Mouse (Mus musculus) hindbrain, embryonic 12.5 days (tissue): ENCODE data around the gene Grid2. TPM values are rescaled to one million over a fixed set of nuclear protein-coding genes. Genes with fewer than 3 reads are reported as not detected.
A peak's percentile ranks its signal among the peaks of the same experiment; 100 is the strongest.

ENCODE experiments used
- ATAC-seq: fragments of 200-750 bp; cut with Nextera tagmentation; 2 replicates; pipeline ENCODE4 v1.8.0; 2017; ENCODE audit warnings: moderate TSS enrichment; ENCODE audit not compliant: low FRiP score
- H3K27ac ChIP-seq: fragments of 300-500 bp; sonication (generic); 2 replicates; pipeline ENCODE4 v1.5.1; 2016; ENCODE audit warnings: mild to moderate bottlenecking
- H3K27me3 ChIP-seq: fragments of 300-500 bp; sonication (generic); 2 replicates; pipeline ENCODE4 v1.6.1; 2016; ENCODE audit warnings: mild to moderate bottlenecking
- H3K36me3 ChIP-seq: fragments of 300-500 bp; sonication (generic); 2 replicates; pipeline ENCODE4 v1.6.1; 2016; ENCODE audit warnings: mild to moderate bottlenecking
- H3K4me1 ChIP-seq: fragments of 300-500 bp; sonication (generic); 2 replicates; pipeline ENCODE4 v1.6.1; 2016
- H3K4me2 ChIP-seq: fragments of 300-500 bp; sonication (generic); replicated peaks from 2 replicates; pipeline ENCODE4 v1.6.1; 2016; ENCODE audit warnings: mild to moderate bottlenecking
- H3K4me3 ChIP-seq: fragments of 300-500 bp; sonication (generic); 2 replicates; pipeline ENCODE4 v1.5.1; 2016; ENCODE audit warnings: mild to moderate bottlenecking
- H3K9ac ChIP-seq: fragments of 300-500 bp; sonication (generic); 2 replicates; pipeline ENCODE4 v1.6.1; 2016; ENCODE audit warnings: mild to moderate bottlenecking, moderate library complexity
- H3K9me3 ChIP-seq: fragments of 300-500 bp; sonication (generic); replicated peaks from 2 replicates; pipeline ENCODE4 v1.6.1; 2016; ENCODE audit warnings: mild to moderate bottlenecking
- WGBS: fragments of 180-500 bp; shearing (Covaris S2); methylation state at CpG from one replicate; pipeline ENCODE4 v1.1.7; 2016; 5-methylcytosine and 5-hydroxymethylcytosine counted together
- polyA plus RNA-seq: library from polyadenylated mRNA; unstranded; fragments of >200 nt; fragmentation: Nextera tagmentation; extraction: Ambion mirVana; gene quantifications from 2 replicates; pipeline ENCODE4 v1.2.1, GENCODE M21; 2016

Grid2 gene
- polyA plus RNA-seq = 7.3 and 8.1 TPM in 2 replicates

DNA sequence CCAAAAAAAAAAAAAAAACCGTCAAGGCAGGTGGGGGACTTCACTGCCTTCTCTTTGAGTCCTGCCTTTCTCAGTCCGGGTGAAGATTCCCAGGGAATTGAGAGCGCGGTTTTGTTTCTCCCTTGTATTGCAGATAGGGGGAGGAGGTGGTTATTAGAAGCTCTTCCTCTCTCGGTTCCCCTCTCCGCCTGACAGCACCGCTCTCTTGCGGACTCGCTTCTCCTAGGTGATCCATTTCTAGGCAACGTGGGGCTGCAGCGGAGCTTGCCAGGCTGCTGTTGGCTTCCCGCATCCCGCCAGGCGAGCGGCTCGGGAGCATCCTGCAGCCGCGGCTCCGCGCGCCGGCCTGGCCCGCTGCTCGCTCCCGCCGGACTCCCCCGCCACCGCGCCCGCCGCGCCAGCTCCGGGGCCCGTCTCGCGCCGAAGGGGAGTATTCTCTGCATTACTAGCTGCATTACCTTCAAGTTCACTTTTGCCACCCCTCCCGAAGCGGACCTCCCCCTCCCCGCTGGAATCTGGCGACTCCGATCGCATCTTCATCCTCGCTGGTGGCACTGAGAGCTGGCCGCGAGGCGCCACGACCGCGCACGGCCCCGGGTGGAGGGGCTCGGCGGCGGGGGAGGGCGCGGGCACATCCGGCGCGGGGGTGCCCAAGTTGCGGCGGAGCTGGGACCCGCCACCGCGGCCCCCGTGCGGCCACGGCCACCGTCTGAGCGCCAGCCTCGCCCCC lies at the start of gene Grid2:
TSS of gene Grid2 (plus strand) at position 51 of the 730 bp plus-strand sequence.
- peak; percentile 72 for ATAC-seq
- peak within 1 kb of the TSS; percentile 93 for H3K4me2 ChIP-seq
- WGBS = under 1% methylated on average over 68 of the region's 71 CpGs
- H3K4me1 ChIP-seq = 0 out of 2 replicates have a peak, but pooled peaks cover 4% of the 10 kb centered on the region
- peak within 1 kb of the TSS; percentile 81 for H3K9ac ChIP-seq
- peak within 1 kb of the TSS; percentile 82 for H3K4me3 ChIP-seq
- H3K27me3 ChIP-seq = no peaks in the 10 kb centered on the region
- H3K36me3 ChIP-seq = no peaks in the 10 kb centered on the region
- H3K27ac ChIP-seq = peak within 1 kb of the TSS; percentile 82
- H3K9me3 ChIP-seq = no peaks in the 10 kb centered on the region

DNA sequence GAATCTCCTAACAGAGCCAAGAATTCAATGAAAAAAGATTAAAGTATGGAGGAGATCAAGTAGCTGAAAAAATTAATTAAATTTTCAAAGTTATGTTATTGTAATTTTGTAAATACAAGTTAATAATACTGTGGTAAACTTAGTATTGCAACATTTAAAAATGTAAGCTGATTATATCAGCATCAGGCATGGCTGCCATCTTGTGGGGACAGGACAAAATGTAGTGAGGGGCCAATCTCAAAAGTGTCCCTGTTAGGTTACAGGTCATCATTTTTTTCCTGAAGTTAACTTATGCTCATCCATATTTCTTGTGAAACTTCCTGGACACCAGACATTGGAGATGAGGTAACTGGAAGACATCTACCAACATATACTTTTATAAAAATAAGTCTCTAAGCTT lies 4.9 kb upstream of the Grid2 start:
- Histone ChIP-seq H3K27ac (no peak overlapping the region), H3K9ac (no peak overlapping the region), H3K36me3 (no peaks in the 10 kb centered on the region), H3K4me2 (no peak overlapping the region), H3K4me3 (no peak overlapping the region), H3K27me3 (no peaks in the 10 kb centered on the region), H3K4me1 (no peaks in the 10 kb centered on the region), H3K9me3 (no peaks in the 10 kb centered on the region)
- no peak for ATAC-seq

DNA sequence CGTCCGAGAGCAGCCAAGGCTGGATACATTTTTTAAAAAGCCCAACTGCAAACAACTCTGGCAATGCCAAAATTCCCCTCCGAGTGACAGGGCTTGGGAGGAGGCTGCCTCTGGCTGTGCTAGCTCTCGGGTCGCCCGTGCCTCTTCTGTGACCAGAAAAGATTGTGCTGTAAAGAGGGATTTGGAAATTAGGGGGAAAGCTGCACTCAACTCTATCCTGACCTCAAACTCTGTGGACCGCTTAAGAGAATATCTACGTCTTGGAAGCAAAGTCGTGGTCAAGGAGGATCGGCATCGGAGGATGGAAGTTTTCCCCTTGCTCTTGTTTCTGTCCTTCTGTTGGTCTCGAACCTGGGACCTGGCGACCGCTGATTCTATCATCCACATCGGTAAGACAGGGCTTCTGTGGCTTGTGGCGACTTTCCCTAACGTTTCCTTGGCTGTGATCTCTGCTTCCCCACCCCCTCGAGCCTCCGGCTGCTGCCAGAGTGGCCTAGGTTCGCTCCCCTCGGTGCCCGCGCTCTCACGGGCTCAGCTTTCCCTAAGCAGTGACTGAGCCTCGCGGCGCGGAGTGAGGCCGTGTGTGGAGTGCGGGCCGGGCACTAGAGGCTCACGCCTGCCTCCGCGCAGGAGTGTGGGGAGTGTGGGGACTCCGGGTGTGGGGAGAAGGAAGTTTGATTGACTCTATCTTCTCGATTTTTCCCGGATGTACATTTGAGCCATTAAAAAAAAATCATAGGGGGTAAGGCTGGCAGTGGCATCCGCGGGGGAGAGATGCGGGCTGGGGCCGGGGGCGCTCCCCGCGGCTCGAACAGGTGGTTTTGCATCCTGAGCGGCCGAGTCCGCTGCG lies 1.1 kb downstream of the Grid2 start:
- Histone ChIP-seq H3K4me1 (0 out of 2 replicates have a peak, but pooled peaks cover 4% of the 10 kb centered on the region), H3K4me3 (peak overlapping the region; percentile 82), H3K9me3 (no peaks in the 10 kb centered on the region), H3K27me3 (no peaks in the 10 kb centered on the region), H3K36me3 (no peaks in the 10 kb centered on the region), H3K4me2 (peak overlapping the region; percentile 93), H3K27ac (peak overlapping the region; percentile 82), H3K9ac (peak overlapping the region; percentile 81)
- WGBS = under 1% methylated on average over 48 of the region's 49 CpGs
- ATAC-seq = peak; percentile 72

DNA sequence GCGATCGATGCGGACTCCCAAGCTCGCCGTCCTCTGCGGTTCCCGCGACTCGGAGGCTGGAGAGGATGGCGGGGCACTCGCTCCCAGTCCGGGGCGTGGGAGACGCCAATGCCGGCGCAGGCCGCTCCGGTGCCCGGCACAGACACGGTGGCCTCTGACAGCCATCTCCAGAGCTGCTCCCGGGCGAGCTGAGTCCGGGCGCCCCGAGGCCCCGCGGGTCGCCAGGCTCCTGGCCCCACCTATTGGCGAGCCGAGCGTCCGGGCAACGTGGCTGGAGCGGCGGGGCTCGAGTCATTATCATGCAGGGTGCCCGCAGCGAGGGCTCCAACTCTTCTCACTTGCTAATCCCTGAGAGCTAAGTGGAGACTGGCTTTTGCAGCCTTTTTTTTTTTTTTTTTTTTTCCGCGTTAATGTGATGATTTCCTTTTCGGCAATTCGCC lies 1.8 kb downstream of the Grid2 start:
- Histone ChIP-seq H3K27me3 (no peaks in the 10 kb centered on the region), H3K36me3 (no peaks in the 10 kb centered on the region), H3K9ac (peak overlapping the region; percentile 81), H3K4me2 (peak overlapping the region; percentile 93), H3K4me1 (0 out of 2 replicates have a peak, but pooled peaks cover 4% of the 10 kb centered on the region), H3K9me3 (no peaks in the 10 kb centered on the region), H3K4me3 (peak overlapping the region; percentile 82), H3K27ac (peak overlapping the region; percentile 82)
- under 1% methylated on average over 40 of the region's 42 CpGs for WGBS
- ATAC-seq = peak; percentile 75

- H3K9ac ChIP-seq = peak overlapping the region; percentile 50
- peak overlapping the region; percentile 82 for H3K4me3 ChIP-seq
- no peaks in the 10 kb centered on the region for H3K9me3 ChIP-seq
- no peaks in the 10 kb centered on the region for H3K27me3 ChIP-seq
- peak overlapping the region; percentile 93 for H3K4me2 ChIP-seq
- H3K4me1 ChIP-seq = 0 out of 2 replicates have a peak, but pooled peaks cover 4% of the 10 kb centered on the region
- no peaks in the 10 kb centered on the region for H3K36me3 ChIP-seq
- no peak for ATAC-seq
- H3K27ac ChIP-seq = no peak overlapping the region
- 0% methylated on average over 11 of the region's 11 CpGs for WGBS
Measured at GRCm38 (mm10) chr6:63257876-63258275, 2.2 kb downstream of the Grid2 start.

DNA sequence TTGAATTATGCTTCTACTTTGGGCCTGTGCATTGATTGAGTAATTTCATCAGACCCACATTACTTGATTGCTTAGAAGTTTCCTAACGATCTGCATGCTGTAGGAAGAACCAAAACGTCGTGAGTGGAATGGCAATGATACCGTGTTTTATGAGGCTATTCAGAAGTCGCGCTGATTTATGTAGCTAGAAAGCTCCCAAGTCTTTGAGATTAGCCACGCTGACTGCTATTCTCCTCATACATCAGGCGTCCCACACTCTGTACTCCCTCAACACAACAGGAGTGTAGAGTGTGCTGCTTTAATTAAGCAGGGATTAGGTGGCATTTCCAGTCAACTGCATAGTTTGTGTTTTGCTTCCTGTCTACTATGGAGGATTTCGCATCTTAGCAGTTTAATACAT lies 4.1 kb downstream of the Grid2 start:
- peak overlapping the region; percentile 24 for H3K4me2 ChIP-seq
- H3K9ac ChIP-seq = no peak overlapping the region
- 42% methylated on average over 9 of the region's 9 CpGs for WGBS

GRCm38 (mm10) chr6:63284419-63284818 lies 28.7 kb downstream of the Grid2 start:
- Histone ChIP-seq H3K27me3 (no peaks in the 10 kb centered on the region), H3K9ac (no peak overlapping the region), H3K4me2 (no peak overlapping the region), H3K27ac (no peak overlapping the region), H3K4me3 (no peak overlapping the region), H3K4me1 (no peaks in the 10 kb centered on the region), H3K9me3 (no peaks in the 10 kb centered on the region), H3K36me3 (no peaks in the 10 kb centered on the region)
- no peak for ATAC-seq
- WGBS = 76% methylated on average over 1 of the region's 1 CpGs

More for the DNA sequence above, 4.1 kb downstream of the Grid2 start:
- H3K4me3 ChIP-seq = no peak overlapping the region
- H3K27me3 ChIP-seq = no peaks in the 10 kb centered on the region
- no peak overlapping the region for H3K27ac ChIP-seq
- ATAC-seq = peak; percentile 39; the same call in 1 of the 2 replicates
- H3K9me3 ChIP-seq = no peaks in the 10 kb centered on the region
- no peaks in the 10 kb centered on the region for H3K36me3 ChIP-seq
- H3K4me1 ChIP-seq = 0 out of 2 replicates have a peak, but pooled peaks cover 4% of the 10 kb centered on the region

DNA sequence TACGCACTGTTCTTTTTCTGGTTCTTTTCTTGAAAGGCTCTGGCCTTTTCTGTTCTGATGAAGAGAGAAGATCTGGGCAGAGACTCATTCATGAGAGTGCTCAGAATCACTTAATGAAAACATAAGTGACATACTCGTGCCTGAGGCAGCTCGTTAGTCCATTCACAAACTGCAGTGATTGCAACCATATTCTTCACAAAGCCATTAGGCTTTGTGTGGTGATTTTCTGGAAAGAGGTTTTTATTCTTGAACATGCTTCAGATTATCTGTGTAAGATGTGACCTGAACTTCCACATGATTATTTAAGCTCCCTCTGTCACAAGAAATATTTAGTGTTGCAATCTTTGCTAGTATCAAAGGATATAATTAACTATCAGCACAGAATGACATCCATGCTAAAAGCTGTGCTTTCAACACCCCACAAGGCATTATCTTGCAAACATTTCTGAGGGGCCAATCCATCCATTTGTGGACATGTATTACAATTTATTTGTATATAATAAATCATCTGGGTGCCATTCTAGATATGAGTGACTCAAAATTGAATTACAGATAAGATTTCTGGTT lies 86.8 kb downstream of the Grid2 start:
- no peaks in the 10 kb centered on the region for H3K36me3 ChIP-seq
- H3K27ac ChIP-seq = no peak overlapping the region
- 83% methylated on average over 3 of the region's 3 CpGs for WGBS
- no peaks in the 10 kb centered on the region for H3K27me3 ChIP-seq
- no peak for ATAC-seq
- H3K4me2 ChIP-seq = no peak overlapping the region
- H3K4me1 ChIP-seq = no peaks in the 10 kb centered on the region
- no peaks in the 10 kb centered on the region for H3K9me3 ChIP-seq
- H3K9ac ChIP-seq = no peak overlapping the region
- H3K4me3 ChIP-seq = no peak overlapping the region

- ATAC-seq = no peak
- no peaks in the 10 kb centered on the region for H3K9me3 ChIP-seq
- no peak overlapping the region for H3K4me2 ChIP-seq
- no peak overlapping the region for H3K4me3 ChIP-seq
- no peaks in the 10 kb centered on the region for H3K27me3 ChIP-seq
- 92% methylated on average over 1 of the region's 1 CpGs for WGBS
- no peak overlapping the region for H3K9ac ChIP-seq
- no peaks in the 10 kb centered on the region for H3K36me3 ChIP-seq
- no peak overlapping the region for H3K27ac ChIP-seq
- no peaks in the 10 kb centered on the region for H3K4me1 ChIP-seq
Measured at GRCm38 (mm10) chr6:63347015-63347414, 91.3 kb downstream of the Grid2 start.

DNA sequence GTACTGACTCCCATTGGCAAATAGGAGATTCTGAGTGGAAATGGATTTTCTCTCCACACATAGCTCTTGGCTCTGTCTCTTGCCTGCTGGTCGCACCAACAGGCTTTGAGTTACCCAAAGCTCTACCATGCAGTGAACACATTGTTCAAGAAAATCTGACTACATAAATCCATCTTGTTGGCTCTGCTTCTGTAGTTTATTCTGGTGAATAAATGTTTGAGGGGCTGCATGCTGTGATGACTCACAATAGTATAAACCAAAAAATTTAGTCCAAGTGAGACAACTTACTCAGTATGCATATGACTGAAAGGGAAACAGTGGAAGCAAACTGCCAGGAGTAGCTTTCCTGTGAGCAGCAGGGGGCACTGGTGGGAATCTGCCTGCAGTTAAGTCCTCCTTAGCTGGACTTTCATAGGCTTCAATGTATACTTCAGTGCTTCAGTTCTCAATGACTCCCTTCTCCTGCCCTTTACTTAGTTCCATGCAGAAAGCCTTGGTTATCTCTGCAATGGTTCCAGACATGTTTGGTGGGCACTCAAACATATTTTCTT lies 125.5 kb downstream of the Grid2 start:
- H3K9ac ChIP-seq = no peak overlapping the region
- no peaks in the 10 kb centered on the region for H3K36me3 ChIP-seq
- no peak for ATAC-seq
- H3K4me1 ChIP-seq = no peaks in the 10 kb centered on the region
- WGBS = 85% methylated on average over 1 of the region's 1 CpGs
- no peak overlapping the region for H3K4me3 ChIP-seq
- H3K4me2 ChIP-seq = no peak overlapping the region
- H3K27me3 ChIP-seq = no peaks in the 10 kb centered on the region
- H3K9me3 ChIP-seq = no peaks in the 10 kb centered on the region
- no peak overlapping the region for H3K27ac ChIP-seq

- H3K36me3 ChIP-seq = no peaks in the 10 kb centered on the region
- 89% methylated on average over 3 of the region's 3 CpGs for WGBS
Measured at GRCm38 (mm10) chr6:63401698-63402097, 146.0 kb downstream of the Grid2 start.

GRCm38 (mm10) chr6:63417534-63417933 lies 161.9 kb downstream of the Grid2 start:
- WGBS = 84% methylated on average over 1 of the region's 1 CpGs
- H3K4me1 ChIP-seq = no peaks in the 10 kb centered on the region
- no peak overlapping the region for H3K4me3 ChIP-seq
- H3K9me3 ChIP-seq = no peaks in the 10 kb centered on the region
- H3K36me3 ChIP-seq = no peaks in the 10 kb centered on the region
- ATAC-seq = no peak
- no peak overlapping the region for H3K27ac ChIP-seq
- H3K9ac ChIP-seq = no peak overlapping the region
- H3K4me2 ChIP-seq = no peak overlapping the region
- no peaks in the 10 kb centered on the region for H3K27me3 ChIP-seq

More at GRCm38 (mm10) chr6:63401698-63402097, 146.0 kb downstream of the Grid2 start:
- Histone ChIP-seq H3K27ac (no peak overlapping the region), H3K27me3 (no peaks in the 10 kb centered on the region), H3K4me3 (no peak overlapping the region), H3K9ac (no peak overlapping the region), H3K4me1 (no peaks in the 10 kb centered on the region), H3K9me3 (no peaks in the 10 kb centered on the region), H3K4me2 (no peak overlapping the region)
- ATAC-seq = no peak
